Mouse (Mus musculus): Measurements from ENCODE around the gene Ppp1r13b. TPM values are rescaled to one million over a fixed set of nuclear protein-coding genes. Genes with fewer than 3 reads are reported as not detected.

Gene Ppp1r13b
- total and polyA plus RNA-seq, 3 experiments, result 0.42 to 2.0 (median 0.64) TPM

GRCm38 (mm10) chr12:111956173-111956572, 48.3 kb upstream of the Ppp1r13b start:
- Histone ChIP-seq H3K9me3 (replicated peaks; ENCODE audit: low read length) (no peaks in the 10 kb centered on the region), H3K4me2 (ENCODE audit: insufficient read depth, low read depth, poor library complexity, severe bottlenecking) (no peak overlapping the region), H3K9ac (ENCODE audit: insufficient read depth, low read depth) (no peak overlapping the region), H3K27ac (ENCODE audit: insufficient read depth, low read depth) (no peak overlapping the region), H3K4me3 (replicated peaks in 1 of 3; ENCODE audit: low read depth in 2 of 3, low read length in 2 of 3, poor library complexity in 1 of 3) (no peak overlapping the region), H3K36me3 (replicated peaks in 1 of 2; ENCODE audit: control insufficient read depth in 1 of 2, insufficient read depth in 1 of 2, low read length in 1 of 2) (peaks cover 17 to 26% of the 10 kb centered on the region in 2 experiments), H3K27me3 (replicated peaks) (no peaks in the 10 kb centered on the region), H3K4me1 (ENCODE audit: control insufficient read depth in 1 of 2, insufficient read depth in 2 of 2) (peaks cover 8 to 11% of the 10 kb centered on the region in 2 experiments), H3K79me2 (replicated peaks; ENCODE audit: control insufficient read depth, extremely low read depth, insufficient read depth, poor library complexity, severe bottlenecking) (no peaks in the 10 kb centered on the region)
- in situ Hi-C loops (cut with MboI; ENCODE audit: low pct_ligation_motif_present, low pct_unique_long_range_greater_than_20kb, low sequenced_read_pairs), result loop anchor here (10.0 kb wide), 1 partner anchor 301 kb away; no protein-coding TSS in a partner anchor
- TF ChIP-seq POLR2AphosphoS2 (IDR thresholded peaks at IDR 0.05; ENCODE audit: low read depth, low read length) (no peak), EP300 (IDR thresholded peaks at IDR 0.05; ENCODE audit: low read length) (no peak), JUN (IDR thresholded peaks at IDR 0.05; ENCODE audit: insufficient read depth, low read depth, low read length) (no peak), CHD1 (IDR thresholded peaks at IDR 0.05; ENCODE audit: low read depth, low read length) (no peak), USF2 (conservative IDR thresholded peaks at IDR 0.05; ENCODE audit: low read depth, low read length) (no peak), MXI1 (IDR thresholded peaks at IDR 0.05; ENCODE audit: low read depth, low read length) (no peak), E2F4 (IDR thresholded peaks at IDR 0.05; ENCODE audit: insufficient replicate concordance, low read depth, low read length) (no peak), USF1 (IDR thresholded peaks at IDR 0.05; ENCODE audit: low read depth, low read length) (no peak), ZMIZ1 (IDR thresholded peaks at IDR 0.05; ENCODE audit: low read depth, low read length) (no peak), TBP (conservative IDR thresholded peaks at IDR 0.05; ENCODE audit: low read depth, low read length) (no peak)
- dilution Hi-C loops (cut with MboI; ENCODE audit: extremely low pct_ligation_motif_present, extremely low pct_unique_long_range_greater_than_20kb, low sequenced_read_pairs), result no loop called here
- no peak for DNase-seq (ENCODE audit: extremely low read depth)

DNA sequence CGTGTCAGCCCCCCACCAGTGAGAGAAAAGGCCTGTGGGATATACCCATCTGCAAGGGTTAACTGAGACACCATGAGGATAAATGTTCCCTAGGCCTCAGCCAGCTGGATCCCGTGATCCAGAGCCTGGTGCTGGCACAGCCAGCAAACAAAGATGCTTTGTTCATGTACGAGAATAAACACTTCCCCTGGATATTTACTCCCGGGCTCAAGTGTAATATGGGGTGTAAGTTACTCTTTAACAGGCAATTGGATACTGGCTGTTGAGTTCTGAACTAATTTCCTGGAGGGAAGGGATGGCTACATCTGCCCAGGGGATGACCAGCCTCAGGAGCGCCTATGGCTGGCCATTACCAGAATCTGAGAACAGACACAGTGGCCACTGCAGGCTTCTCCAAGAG, 43.8 kb upstream of the Ppp1r13b start:
- Histone ChIP-seq H3K4me3 (replicated peaks in 1 of 3; ENCODE audit: low read depth in 2 of 3, low read length in 2 of 3, poor library complexity in 1 of 3) (no peak overlapping the region), H3K27ac (ENCODE audit: insufficient read depth, low read depth) (no peak overlapping the region), H3K36me3 (replicated peaks in 1 of 2; ENCODE audit: control insufficient read depth in 1 of 2, insufficient read depth in 1 of 2, low read length in 1 of 2) (no peaks in the 10 kb centered on the region), H3K9me3 (replicated peaks; ENCODE audit: low read length) (no peaks in the 10 kb centered on the region), H3K4me1 (ENCODE audit: control insufficient read depth in 1 of 2, insufficient read depth in 2 of 2) (peaks cover 0 to 3% of the 10 kb centered on the region in 2 experiments; a peak in 1 of 4 replicates), H3K4me2 (ENCODE audit: insufficient read depth, low read depth, poor library complexity, severe bottlenecking) (no peak overlapping the region), H3K9ac (ENCODE audit: insufficient read depth, low read depth) (no peak overlapping the region), H3K79me2 (replicated peaks; ENCODE audit: control insufficient read depth, extremely low read depth, insufficient read depth, poor library complexity, severe bottlenecking) (no peaks in the 10 kb centered on the region), H3K27me3 (replicated peaks) (no peaks in the 10 kb centered on the region)
- DNase-seq (ENCODE audit: extremely low read depth), result no peak
- in situ Hi-C loops (cut with MboI; ENCODE audit: low pct_ligation_motif_present, low pct_unique_long_range_greater_than_20kb, low sequenced_read_pairs), result loop anchor here (5.0 to 10.0 kb wide), 2 partner anchors 209 to 297 kb away; no protein-coding TSS in a partner anchor
- TF ChIP-seq ZNF384 (IDR thresholded peaks at IDR 0.05; ENCODE audit: low read depth, low read length), result no peak
- TF ChIP-seq USF1 (IDR thresholded peaks at IDR 0.05; ENCODE audit: low read depth, low read length), result no peak
- dilution Hi-C loops (cut with MboI; ENCODE audit: extremely low pct_ligation_motif_present, extremely low pct_unique_long_range_greater_than_20kb, low sequenced_read_pairs), result no loop called here

DNA sequence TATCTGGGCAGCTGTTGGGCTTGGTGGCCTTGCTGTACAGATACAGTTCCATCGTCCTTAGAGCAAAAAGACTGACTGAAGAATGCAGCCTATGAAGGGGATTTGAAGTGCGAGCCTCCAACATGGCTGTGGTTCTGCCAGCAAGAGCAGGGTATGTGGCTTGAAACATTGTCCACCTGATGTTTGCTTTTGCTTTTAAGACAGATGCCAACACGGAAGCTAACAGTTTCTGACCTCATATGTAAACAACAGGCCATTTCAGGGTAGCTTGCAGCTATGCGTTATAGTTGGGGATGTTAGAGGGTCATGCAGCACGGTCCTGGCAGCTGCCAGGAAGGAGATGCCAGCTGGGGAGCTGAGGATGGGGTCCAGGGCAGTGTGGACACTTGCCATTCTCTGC, 42.6 kb upstream of the Ppp1r13b start:
- H3K9ac ChIP-seq (ENCODE audit: insufficient read depth, low read depth), result no peak overlapping the region
- H3K79me2 ChIP-seq (replicated peaks; ENCODE audit: control insufficient read depth, extremely low read depth, insufficient read depth, poor library complexity, severe bottlenecking), result no peaks in the 10 kb centered on the region
- H3K36me3 ChIP-seq (replicated peaks in 1 of 2; ENCODE audit: control insufficient read depth in 1 of 2, insufficient read depth in 1 of 2, low read length in 1 of 2), result no peaks in the 10 kb centered on the region
- H3K9me3 ChIP-seq (replicated peaks; ENCODE audit: low read length), result no peaks in the 10 kb centered on the region
- TF ChIP-seq CHD1 (IDR thresholded peaks at IDR 0.05; ENCODE audit: low read depth, low read length) (no peak), MAX (IDR thresholded peaks at IDR 0.05; ENCODE audit: low read length) (no peak), KAT2A (IDR thresholded peaks at IDR 0.05; ENCODE audit: insufficient replicate concordance, low read length) (no peak), USF1 (IDR thresholded peaks at IDR 0.05; ENCODE audit: low read depth, low read length) (no peak), RAD21 (IDR thresholded peaks at IDR 0.05; ENCODE audit: low read depth, low read length) (no peak), E2F4 (IDR thresholded peaks at IDR 0.05; ENCODE audit: insufficient replicate concordance, low read depth, low read length) (no peak), UBTF (IDR thresholded peaks at IDR 0.05; ENCODE audit: low read depth, low read length) (no peak), JUN (IDR thresholded peaks at IDR 0.05; ENCODE audit: insufficient read depth, low read depth, low read length) (no peak), PAX5 (IDR thresholded peaks at IDR 0.05; ENCODE audit: low read length) (no peak), JUND (conservative IDR thresholded peaks at IDR 0.05; ENCODE audit: low read depth, low read length) (no peak), POLR2AphosphoS2 (IDR thresholded peaks at IDR 0.05; ENCODE audit: low read depth, low read length) (no peak)
- in situ Hi-C loops (cut with MboI; ENCODE audit: low pct_ligation_motif_present, low pct_unique_long_range_greater_than_20kb, low sequenced_read_pairs), result loop anchor here (5.0 to 10.0 kb wide), 2 partner anchors 208 to 296 kb away; no protein-coding TSS in a partner anchor
- H3K4me1 ChIP-seq (ENCODE audit: control insufficient read depth in 1 of 2, insufficient read depth in 2 of 2), result peaks cover 2 to 12% of the 10 kb centered on the region in 2 experiments; a peak in 3 of 4 replicates
- no peak for DNase-seq (ENCODE audit: extremely low read depth)
- no peak overlapping the region for H3K4me3 ChIP-seq (replicated peaks in 1 of 3; ENCODE audit: low read depth in 2 of 3, low read length in 2 of 3, poor library complexity in 1 of 3)
- no peaks in the 10 kb centered on the region for H3K27me3 ChIP-seq (replicated peaks)
- no peak overlapping the region for H3K4me2 ChIP-seq (ENCODE audit: insufficient read depth, low read depth, poor library complexity, severe bottlenecking)
- dilution Hi-C loops (cut with MboI; ENCODE audit: extremely low pct_ligation_motif_present, extremely low pct_unique_long_range_greater_than_20kb, low sequenced_read_pairs), result no loop called here
- H3K27ac ChIP-seq (ENCODE audit: insufficient read depth, low read depth), result no peak overlapping the region

Measured in CH12.LX (cell line).